Mouse (Mus musculus) small intestine, adult 2 months (tissue): ENCODE results near the gene Egfem1. TPM values are rescaled to one million over a fixed set of nuclear protein-coding genes. Genes with fewer than 3 reads are reported as not detected.

Experiments
- H3K27ac ChIP-seq: fragments of 200-500 bp; 2 replicates; pipeline ENCODE4 v1.5.1; 2012; ENCODE audit warnings: low read depth, low read length, control low read depth, inconsistent platforms; ENCODE audit not compliant: insufficient read depth
- H3K27me3 ChIP-seq: fragments of 200-500 bp; 2 replicates; pipeline ENCODE4 v1.6.1; 2012; ENCODE audit warnings: mild to moderate bottlenecking, moderate library complexity, low read length, inconsistent platforms; ENCODE audit not compliant: control insufficient read depth, insufficient read depth
- H3K36me3 ChIP-seq: fragments of 200-500 bp; 2 replicates; pipeline ENCODE4 v1.6.1; 2012; ENCODE audit warnings: mild to moderate bottlenecking, low read length, control low read depth, inconsistent platforms; ENCODE audit not compliant: control insufficient read depth, insufficient read depth
- H3K4me1 ChIP-seq: fragments of 200-500 bp; 2 replicates; pipeline ENCODE4 v1.6.1; 2012; ENCODE audit warnings: low read length, inconsistent platforms, mixed read lengths; ENCODE audit not compliant: control insufficient read depth, insufficient read depth, insufficient read length
- H3K4me3 ChIP-seq: fragments of 200-500 bp; 2 replicates; pipeline ENCODE4 v1.5.1; 2012; ENCODE audit warnings: low read depth, mild to moderate bottlenecking, control low read depth, inconsistent platforms, low read length, moderate library complexity
- CTCF ChIP-seq: fragments of 200-500 bp; IDR thresholded peaks from 2 replicates; pipeline ENCODE4 v1.5.1; 2012; ENCODE audit warnings: low read depth, mild to moderate bottlenecking, control low read depth, inconsistent platforms, low read length, moderate library complexity, mixed read lengths; ENCODE audit not compliant: insufficient replicate concordance, insufficient read length; ENCODE audit errors: extremely low read depth
- POLR2A ChIP-seq: fragments of 200-500 bp; IDR thresholded peaks from 2 replicates; pipeline ENCODE4 v1.6.1; 2012; ENCODE audit warnings: low read depth, mild to moderate bottlenecking, control low read depth, inconsistent platforms, low read length, moderate library complexity
- WGBS: fragments of 180-500 bp; shearing (Covaris S2); methylation state at CpG from one replicate; pipeline ENCODE4 v1.1.7; 2018; 5-methylcytosine and 5-hydroxymethylcytosine counted together
- polyA plus RNA-seq: library from polyadenylated mRNA; depleted of rRNA; stranded (reverse); fragments of >200 nt; gene quantifications from 2 replicates; pipeline ENCODE4 v1.2.3, GENCODE M21; 2012

Egfem1 gene
- polyA plus RNA-seq, 1 experiment: not detected

DNA sequence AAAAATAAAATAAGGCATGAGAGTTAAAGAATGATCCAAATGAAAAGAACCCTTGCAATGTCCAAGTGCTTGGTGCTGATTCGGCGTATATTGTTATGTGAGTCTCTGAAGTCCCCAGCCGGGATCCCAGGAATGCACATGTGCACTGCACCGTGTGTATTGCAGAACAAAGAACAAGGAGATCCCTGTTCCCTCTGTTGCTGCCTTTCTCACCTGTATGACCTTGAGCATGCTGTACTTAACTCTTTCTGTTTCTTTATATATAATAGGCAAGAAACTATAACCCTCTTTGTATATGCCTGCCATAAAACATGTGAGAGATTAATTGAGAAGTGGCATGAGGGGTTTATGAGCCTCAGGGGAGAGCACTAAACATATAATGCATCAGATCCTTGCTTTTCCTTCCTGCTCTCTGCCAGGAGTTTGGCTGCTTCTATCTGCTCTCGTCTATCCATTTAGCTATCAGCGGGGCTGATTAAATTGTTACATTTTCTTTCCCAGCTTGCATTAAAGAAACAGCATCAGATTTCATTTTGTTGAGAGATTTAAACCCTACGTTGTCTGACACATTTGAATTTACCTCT is 101.9 kb downstream of the Egfem1 start:
- Histone ChIP-seq H3K4me3 (no peak overlapping the region), H3K27ac (no peak overlapping the region), H3K27me3 (no peaks in the 10 kb centered on the region), H3K36me3 (no peaks in the 10 kb centered on the region), H3K4me1 (no peaks in the 10 kb centered on the region)
- WGBS: 43% methylated on average over 7 of the region's 7 CpGs
- TF ChIP-seq CTCF (no peak), POLR2A (no peak)

DNA sequence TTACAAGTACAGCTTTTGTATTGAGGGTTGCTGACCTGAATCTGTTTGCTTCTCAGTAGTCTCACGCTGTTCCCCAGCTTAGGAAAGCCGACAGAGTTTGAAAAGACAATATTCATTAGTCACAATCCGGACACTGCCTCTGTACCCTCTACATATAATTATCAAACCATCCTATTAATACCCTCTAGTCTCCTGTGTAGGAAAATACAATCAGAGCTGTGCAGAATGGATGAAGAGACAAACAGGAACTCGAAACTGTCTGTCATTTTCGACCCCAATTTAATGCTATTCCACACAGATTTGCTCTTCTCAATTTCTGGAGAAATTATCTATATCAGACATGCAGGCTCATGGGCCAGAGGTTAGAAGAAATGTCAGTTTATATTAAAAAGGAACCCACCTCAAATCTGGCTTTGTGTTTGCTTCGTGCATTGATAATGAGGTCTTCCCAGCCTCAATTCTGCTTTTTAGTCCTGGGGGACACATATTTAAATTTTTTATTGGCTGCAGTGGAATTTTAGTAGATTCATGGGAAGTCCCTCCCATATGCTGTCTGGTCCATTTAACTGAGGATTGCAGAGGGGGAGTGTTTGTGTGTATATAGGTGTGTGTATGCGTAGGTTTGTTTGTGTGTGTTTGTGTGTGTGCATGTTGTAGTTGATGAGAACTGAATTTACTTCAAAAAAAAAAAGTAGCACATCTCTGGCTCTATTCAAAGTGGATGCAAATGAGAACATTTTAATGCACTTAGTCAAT is 102.8 kb downstream of the Egfem1 start:
- WGBS: 80% methylated on average over 7 of the region's 7 CpGs
- H3K4me3 ChIP-seq: no peak overlapping the region
- H3K4me1 ChIP-seq: no peaks in the 10 kb centered on the region
- no peaks in the 10 kb centered on the region for H3K27me3 ChIP-seq
- no peak for TF ChIP-seq CTCF
- no peak for TF ChIP-seq POLR2A
- no peaks in the 10 kb centered on the region for H3K36me3 ChIP-seq
- H3K27ac ChIP-seq: no peak overlapping the region

DNA sequence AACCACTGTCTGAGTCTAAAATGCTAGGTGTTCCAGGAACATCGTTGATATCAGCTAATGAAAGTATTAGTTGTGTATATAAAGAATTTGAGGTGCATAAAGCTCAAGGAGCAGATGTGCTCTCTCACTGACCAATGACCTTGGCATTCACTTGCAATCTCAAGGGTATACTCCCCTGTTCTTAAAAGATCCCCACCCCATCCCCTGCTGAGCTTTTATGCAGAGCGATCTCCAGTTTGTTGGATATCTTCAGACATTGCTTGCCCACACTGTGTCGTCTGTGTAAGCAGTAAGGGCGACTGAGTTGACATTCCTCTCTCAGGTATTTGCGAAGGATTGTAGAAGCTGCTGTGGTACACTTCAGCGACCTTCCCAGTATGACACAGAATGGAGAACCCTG is 108.4 kb downstream of the Egfem1 start:
- 53% methylated on average over 6 of the region's 6 CpGs for WGBS
- Histone ChIP-seq H3K27ac (no peak overlapping the region), H3K36me3 (no peaks in the 10 kb centered on the region), H3K4me1 (no peaks in the 10 kb centered on the region), H3K27me3 (no peaks in the 10 kb centered on the region), H3K4me3 (no peak overlapping the region)
- TF ChIP-seq POLR2A: no peak
- TF ChIP-seq CTCF: no peak

DNA sequence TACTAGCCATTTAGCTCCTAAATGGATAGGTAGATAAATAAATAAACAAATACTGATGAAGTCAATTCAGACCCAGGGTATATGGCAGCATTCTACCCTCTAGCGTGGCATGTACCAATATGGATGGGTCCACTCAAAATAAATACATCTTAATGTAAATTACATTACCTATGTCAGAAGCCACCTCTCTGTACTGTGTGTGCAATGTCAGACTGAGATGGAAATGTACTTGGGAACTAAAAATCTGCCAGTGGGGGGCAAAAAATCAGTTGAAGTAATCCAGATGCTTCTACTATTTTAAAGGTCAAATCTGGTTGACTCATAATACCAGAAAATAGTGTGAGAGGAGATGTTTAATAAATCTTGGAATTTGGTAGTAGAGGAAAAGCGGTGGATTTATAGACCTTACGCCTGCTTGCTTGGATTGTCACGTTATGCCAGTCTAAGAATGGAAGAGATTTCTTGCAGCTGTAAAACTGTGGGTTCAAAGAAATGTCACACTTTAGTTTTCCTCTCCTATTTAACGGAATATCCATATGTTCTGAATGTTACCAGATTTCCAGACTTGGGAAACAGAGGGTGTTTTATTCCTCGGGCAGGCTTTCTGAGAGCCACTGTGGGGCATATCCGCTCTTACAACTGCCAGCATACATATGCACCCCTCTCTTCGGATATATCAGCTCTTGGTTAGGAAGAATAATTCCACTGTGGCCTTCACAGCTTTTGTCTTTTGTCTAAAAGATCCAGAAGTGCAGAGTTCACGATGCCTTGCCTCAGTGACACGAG is 116.1 kb downstream of the Egfem1 start:
- TF ChIP-seq POLR2A (no peak), CTCF (no peak)
- WGBS: 84% methylated on average over 10 of the region's 10 CpGs
- Histone ChIP-seq H3K27ac (no peak overlapping the region), H3K27me3 (no peaks in the 10 kb centered on the region), H3K36me3 (no peaks in the 10 kb centered on the region), H3K4me1 (no peaks in the 10 kb centered on the region), H3K4me3 (no peak overlapping the region)

DNA sequence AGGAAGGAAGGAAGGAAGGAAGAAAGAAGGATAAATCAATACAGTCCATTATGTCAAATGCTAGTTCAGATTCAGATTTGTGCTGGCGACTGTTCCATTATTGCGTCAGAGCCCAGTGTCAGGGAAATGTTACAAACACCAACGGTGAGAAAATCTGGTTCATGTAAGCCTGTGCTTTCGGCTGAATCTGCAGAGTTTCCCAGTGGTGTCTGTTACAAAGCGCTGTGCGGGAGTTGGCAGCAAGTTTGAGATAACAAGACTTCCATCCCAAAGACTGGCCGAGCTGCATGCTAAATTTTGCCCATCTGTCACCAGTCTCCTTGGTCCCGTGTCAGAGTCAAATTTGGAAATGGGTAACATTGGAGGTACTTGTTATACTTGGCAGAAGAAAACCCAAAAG is 118.8 kb downstream of the Egfem1 start:
- H3K27me3 ChIP-seq: no peaks in the 10 kb centered on the region
- no peak overlapping the region for H3K27ac ChIP-seq
- no peaks in the 10 kb centered on the region for H3K36me3 ChIP-seq
- WGBS: 75% methylated on average over 8 of the region's 8 CpGs
- TF ChIP-seq POLR2A (no peak), CTCF (no peak)
- H3K4me1 ChIP-seq: no peaks in the 10 kb centered on the region
- H3K4me3 ChIP-seq: no peak overlapping the region

DNA sequence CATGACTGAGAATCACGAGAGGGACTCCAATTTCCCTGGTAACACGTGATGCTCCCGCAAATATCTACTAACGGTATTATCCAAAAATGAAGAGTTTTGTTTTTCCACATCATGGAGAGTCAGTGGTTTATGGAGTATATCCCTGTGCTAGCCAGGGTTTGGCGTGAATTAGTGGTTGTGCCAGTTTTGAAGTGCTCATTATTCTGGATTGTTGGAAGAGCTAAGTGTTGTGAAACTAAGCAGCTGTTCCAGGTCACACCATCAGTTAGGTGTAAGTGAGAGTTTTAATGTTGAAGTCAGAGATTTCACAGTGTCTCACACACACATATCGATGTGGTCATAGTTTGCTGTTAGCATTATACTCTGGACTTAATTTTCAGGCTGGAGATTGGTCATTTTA is 120.7 kb downstream of the Egfem1 start:
- Histone ChIP-seq H3K27me3 (no peaks in the 10 kb centered on the region), H3K27ac (no peak overlapping the region), H3K4me3 (no peak overlapping the region), H3K36me3 (no peaks in the 10 kb centered on the region), H3K4me1 (no peaks in the 10 kb centered on the region)
- no peak for TF ChIP-seq CTCF
- TF ChIP-seq POLR2A: no peak
- 85% methylated on average over 6 of the region's 6 CpGs for WGBS

DNA sequence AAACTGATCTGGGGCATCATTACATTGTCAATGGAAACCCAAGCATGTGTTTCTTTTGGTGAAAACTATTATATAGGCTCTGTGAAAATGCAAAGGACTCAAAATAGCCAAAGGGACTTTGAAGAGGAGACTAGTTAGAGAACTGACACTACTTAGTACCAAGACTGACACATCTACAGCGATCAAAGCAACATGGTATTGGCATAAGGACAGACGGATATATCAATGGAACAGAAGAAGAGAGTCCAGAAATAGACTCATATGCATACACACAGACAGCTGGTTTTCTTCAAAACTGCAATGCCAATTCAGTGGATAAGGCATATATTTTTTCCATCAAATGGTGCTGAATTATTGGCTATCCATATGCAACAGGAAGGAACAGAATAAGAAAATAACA is 140.6 kb downstream of the Egfem1 start:
- no peak overlapping the region for H3K4me3 ChIP-seq
- no peak overlapping the region for H3K27ac ChIP-seq
- H3K4me1 ChIP-seq: no peaks in the 10 kb centered on the region
- 81% methylated on average over 2 of the region's 2 CpGs for WGBS
- no peaks in the 10 kb centered on the region for H3K36me3 ChIP-seq
- no peaks in the 10 kb centered on the region for H3K27me3 ChIP-seq
- TF ChIP-seq CTCF: no peak
- no peak for TF ChIP-seq POLR2A
